Mouse (Mus musculus): ENCODE results near the gene Prph.

Gene Prph

GRCm38 (mm10) chr15:99099984-99100383, 45.0 kb downstream of the Prph start:
- DNase-seq = no peak

- DNase-seq = no peak
These were observed 50.3 kb downstream of the Prph start for GRCm38 (mm10) chr15:99105238-99105637.

GRCm38 (mm10) chr15:99107866-99108265, 52.9 kb downstream of the Prph start:
- no peak for DNase-seq
